Mouse (Mus musculus) embryo, embryonic 9.5 days (tissue): ENCODE data around the gene Idnk.

ENCODE experiments used
- DNase-seq: peaks from one replicate; pipeline ENCODE4 v3.0.0-alpha.2; 2017; ENCODE audit errors: extremely low spot score

Gene Idnk

DNA sequence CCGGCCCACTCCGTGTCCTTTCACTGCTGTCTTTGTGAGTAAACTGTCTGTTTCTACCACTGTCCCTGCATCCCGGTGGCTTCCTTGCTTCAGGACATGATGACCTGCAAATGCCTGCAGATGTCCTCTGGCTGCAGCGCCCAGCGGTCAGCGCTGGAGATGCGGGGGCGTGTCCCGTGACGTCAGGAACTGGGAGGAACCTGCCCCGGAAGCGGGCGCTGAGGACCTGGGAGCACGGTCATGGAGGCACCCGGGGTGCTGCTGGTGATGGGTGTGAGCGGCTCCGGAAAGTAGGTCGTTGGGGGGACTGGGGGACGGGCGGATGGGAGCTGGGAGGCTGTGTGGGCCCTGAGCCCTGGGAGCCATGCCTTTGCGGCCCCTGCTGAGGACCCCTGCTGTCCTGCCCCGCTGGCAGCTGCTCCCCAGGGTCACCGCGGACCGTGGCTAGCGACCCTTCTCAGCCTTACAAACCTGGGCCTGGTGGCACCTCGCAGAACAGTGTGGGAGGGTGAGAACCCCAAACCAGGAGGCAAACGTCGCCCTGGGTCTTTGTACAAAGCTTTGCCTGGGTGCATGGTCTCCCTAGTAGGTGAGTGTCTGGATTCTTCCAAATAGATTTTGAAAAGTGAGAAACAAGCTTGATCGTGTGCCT lies at the start of gene Idnk:
Gene Idnk (plus strand): TSS at position 203 of the 652 bp plus-strand sequence.
- peak; percentile 90 for DNase-seq

DNA sequence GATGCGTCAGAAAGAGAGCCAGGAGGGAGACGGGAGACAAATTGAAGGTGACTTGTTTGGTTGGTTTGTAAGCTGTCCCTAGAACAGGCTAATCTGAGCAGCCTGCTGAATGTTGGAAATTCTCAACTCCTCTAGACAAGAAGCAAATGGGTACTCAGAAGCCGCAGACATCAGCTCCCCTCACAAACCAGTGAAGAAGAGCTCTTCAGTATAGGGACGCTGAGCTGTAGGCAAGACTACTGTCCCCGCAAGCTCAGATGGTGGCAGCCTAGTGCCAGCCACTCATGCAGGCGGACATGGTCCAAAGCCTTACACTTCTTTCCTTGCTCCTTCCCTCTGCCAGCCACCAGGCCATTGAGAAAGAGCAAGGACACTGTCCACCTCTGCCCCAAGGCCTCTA lies 46.1 kb upstream of the Idnk start:
- no peak for DNase-seq

- no peak for DNase-seq
Measured at GRCm38 (mm10) chr13:58112191-58112590, 45.3 kb upstream of the Idnk start.

DNA sequence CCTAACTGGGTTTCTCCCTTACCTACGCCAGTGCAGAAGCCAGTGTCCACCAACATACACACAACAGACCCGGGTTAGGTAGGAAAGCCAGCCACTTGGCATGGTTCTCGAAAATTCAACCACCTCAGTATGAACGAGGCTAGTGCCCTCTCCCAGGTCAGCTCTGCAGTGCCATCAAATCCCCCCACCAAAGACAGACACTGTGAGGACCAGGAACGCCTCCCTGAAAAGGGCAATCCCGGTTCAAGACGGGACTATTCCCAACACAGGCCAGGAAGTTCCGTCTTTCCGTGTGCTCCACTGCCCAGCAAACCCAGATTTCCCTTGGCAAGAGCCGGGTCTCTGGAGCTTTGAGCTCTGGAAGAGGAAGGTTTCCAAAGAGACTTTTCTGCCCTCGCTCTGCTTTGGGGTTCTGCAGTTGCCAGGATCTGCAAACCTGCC lies 44.8 kb upstream of the Idnk start:
- DNase-seq: no peak

- peak; percentile 76 for DNase-seq
Measured at GRCm38 (mm10) chr13:58113061-58113900, 44.2 kb upstream of the Idnk start, which contains the start of gene Klhl3. Gene Klhl3, minus strand, starts transcription at chr13:58113592.

DNA sequence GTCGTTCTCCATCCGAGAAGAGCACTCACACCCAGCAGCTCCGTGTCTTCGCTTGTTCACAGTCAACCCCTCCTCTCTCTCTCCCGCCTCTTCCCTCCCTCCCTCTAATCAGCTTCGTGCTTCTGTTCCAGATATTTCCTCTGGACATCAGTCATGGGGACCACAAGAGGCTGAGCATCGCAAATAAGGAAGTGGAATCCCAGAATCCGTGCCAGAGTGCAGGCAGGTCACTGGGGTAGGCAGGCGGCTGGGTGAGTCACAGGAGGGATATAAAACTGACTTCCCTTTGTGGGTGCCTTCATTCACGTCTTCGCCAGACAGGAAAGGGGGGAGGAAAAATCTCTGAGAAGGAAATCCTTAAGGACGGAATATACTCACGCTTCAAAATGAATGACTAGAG lies 42.2 kb upstream of the Idnk start:
- DNase-seq: no peak

DNA sequence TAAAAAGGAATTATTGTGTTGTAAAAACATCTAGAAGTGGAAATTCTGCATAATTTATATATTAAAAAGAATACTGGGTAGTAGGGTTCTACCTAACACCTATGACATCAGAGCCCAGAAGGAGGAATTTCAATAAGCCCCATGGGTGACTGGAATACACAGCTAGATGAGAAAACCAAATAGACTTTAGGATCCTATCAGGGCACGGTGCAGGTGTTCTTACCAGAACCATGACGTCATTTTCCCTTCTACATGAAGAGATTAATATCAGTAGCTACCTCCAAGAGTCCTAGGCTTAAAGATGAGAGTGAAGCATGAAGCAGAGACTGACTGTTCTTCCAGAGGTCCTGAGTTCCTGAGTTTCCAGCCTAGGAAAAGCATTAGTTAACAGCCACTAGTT lies 40.6 kb upstream of the Idnk start:
- DNase-seq: no peak

GRCm38 (mm10) chr13:58117318-58118017 lies 40.0 kb upstream of the Idnk start:
- peak; percentile 48 for DNase-seq

- no peak for DNase-seq
Measured at GRCm38 (mm10) chr13:58122786-58123297, 34.6 kb upstream of the Idnk start.

DNA sequence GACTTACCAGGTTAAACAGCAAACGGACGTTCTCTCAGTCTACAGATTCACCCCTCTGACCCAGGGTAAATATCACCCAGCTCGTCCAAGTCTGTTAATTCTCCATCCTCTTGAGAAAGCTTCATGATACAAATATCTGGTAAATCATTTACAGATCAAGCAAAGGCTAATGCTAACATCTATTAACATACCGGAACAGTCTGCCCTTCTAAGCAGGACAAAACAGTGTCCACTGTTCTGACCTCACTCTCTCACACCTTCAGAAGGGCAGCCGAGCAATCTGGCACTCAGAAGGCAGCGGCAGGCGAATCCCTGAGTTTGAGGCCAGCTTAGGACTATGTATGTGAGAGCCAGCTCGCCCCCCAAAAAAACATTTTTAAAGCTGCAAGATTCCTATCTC lies 34.1 kb upstream of the Idnk start:
- no peak for DNase-seq

DNA sequence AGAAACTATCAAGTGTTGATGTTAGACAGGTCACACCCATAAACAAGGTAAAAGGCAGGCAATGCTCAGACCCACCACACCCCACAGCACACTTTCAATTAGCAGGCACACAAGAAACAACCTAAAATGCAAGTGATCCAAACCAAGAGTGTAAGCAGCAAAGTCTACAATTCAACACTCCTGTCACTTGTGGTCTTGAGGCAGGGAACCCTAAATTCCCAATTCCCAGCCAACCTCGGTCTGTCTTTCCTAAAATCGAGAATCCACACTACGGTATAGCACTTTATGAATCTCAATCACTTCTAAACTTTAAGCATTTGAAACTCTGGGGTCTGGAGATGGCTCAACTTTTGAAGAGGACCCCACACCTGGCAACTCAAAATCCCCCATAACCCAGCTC lies 33.2 kb upstream of the Idnk start:
- no peak for DNase-seq

- DNase-seq: no peak
Measured at GRCm38 (mm10) chr13:58124989-58125388, 32.5 kb upstream of the Idnk start.

- DNase-seq: peak; percentile 48
Measured at GRCm38 (mm10) chr13:58126126-58126525, 31.3 kb upstream of the Idnk start.

DNA sequence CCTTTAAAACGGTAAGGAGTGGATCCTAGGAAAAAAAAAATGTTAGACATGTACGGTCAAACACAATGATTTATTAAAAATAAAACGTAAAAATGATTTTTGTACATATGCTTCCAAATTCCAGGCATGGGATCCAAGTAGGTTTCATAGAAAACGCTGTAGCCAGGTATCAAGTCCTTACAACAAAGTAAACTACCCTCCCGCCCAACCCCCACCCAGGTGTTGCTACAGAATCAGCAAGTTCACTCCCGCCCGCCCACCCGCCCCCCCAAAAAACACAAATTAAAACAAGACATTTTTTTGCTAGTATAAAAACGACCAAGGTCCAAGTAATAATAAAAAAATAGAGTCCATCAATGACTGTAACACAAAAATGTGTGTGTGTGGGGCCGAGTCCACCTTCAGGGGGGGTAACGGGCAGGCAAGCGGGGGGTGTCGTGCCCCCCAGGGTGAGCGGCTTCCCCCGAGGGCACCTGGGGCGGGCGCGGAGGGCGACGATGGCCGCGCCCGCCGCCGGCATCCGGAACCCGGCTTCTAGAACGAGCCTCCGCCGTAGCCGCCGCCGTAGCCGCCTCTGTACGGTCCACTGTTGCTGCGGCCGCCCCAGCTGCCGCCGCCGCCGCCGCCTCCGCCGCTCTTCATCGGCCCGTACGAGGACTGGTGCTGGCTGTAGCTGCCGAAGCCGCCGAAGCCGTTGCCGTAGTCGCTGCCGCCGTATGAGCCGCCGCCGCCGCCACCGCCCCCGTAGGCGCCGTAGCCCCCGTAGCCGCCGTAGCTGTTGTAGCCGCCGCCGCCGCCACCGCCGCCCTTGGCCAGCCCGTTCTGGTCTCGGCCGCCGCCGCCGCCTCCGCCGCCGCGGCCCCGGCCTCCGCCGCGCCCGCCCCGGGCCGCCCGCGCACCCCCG lies 30.3 kb upstream of the Idnk start:
- peak; percentile 45 for DNase-seq

- DNase-seq: no peak
Measured at GRCm38 (mm10) chr13:58127766-58128361, 29.6 kb upstream of the Idnk start.

DNA sequence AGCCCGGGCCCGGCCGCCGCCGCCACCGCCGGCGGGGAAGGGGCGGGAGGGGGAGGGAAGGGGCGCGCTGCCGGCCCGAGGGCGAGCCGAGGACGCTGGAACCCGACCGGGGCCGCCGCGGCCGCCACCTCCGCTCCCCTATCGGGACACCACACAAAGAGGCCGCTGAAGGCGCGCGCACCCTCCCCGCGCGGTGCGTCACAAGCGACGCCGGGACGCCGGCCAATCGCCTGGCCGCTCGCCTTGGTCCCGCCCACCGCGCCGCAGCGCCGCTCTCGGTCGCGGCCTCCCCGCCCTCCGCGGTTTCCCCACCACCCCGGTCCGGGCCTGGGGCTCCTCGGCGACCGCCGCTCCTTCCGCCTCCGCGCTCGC lies 29.1 kb upstream of the Idnk start, which contains the start of gene Hnrnpa0:
Gene Hnrnpa0 (minus strand): TSS at position 161 of the 372 bp plus-strand sequence.
- peak; percentile 96 for DNase-seq

GRCm38 (mm10) chr13:58128768-58129671 lies 28.4 kb upstream of the Idnk start:
- peak; percentile 95 for DNase-seq

GRCm38 (mm10) chr13:58129687-58130246 lies 27.7 kb upstream of the Idnk start:
- no peak for DNase-seq

DNA sequence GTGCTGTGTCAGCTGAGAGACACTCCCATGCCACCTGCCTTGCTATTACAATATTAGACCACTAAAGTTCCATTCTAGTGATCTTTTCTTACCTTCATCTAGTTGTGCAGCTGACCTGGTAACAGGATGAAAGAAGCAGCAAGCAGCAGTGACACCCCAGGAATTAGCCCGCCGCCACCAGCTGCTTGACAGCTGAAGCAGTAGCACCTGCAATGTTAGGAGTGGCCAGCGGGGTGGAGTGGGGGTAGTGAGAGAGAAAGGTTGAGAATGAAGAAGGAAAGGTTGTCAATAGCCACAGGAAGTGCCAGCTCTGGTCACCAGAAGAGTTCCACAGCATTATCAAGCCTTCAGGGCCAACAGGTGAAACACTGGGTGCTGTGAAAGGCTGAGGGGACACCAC lies 25.8 kb upstream of the Idnk start:
- DNase-seq: no peak
